Mouse (Mus musculus): ENCODE data around the gene Ddx43. TPM values are rescaled to one million over a fixed set of nuclear protein-coding genes. Genes with fewer than 3 reads are reported as not detected.

Ddx43 gene
- polyA plus RNA-seq, 1 experiment: 0.12 TPM

GRCm38 (mm10) chr9:78354665-78355578 lies 40.7 kb upstream of the Ddx43 start:
- 89% methylated on average over 11 of the region's 11 CpGs for WGBS
- no peaks in the 10 kb centered on the region for H3K4me1 ChIP-seq (ENCODE audit: control insufficient read depth, insufficient read depth, insufficient read length)
- TF ChIP-seq POLR2A (IDR thresholded peaks at IDR 0.05; ENCODE audit: low read depth, low read length): no peak
- TF ChIP-seq CTCF (IDR thresholded peaks at IDR 0.05; ENCODE audit: extremely low read depth, insufficient read depth, insufficient read length, insufficient replicate concordance): no peak
- no peak overlapping the region for H3K27ac ChIP-seq (ENCODE audit: insufficient read depth, low read length)
- H3K4me3 ChIP-seq (ENCODE audit: extremely low read depth, insufficient read depth, insufficient read length): no peak overlapping the region
- DNase-seq (ENCODE audit: low read depth in 1 of 2, low spot score in 2 of 2): no peak
- H3K36me3 ChIP-seq (ENCODE audit: control insufficient read depth, insufficient read depth, low read length): no peaks in the 10 kb centered on the region
- H3K27me3 ChIP-seq (ENCODE audit: control insufficient read depth, insufficient read depth, low read length): no peaks in the 10 kb centered on the region

- Histone ChIP-seq H3K27me3 (ENCODE audit: control insufficient read depth, insufficient read depth, low read length) (no peaks in the 10 kb centered on the region), H3K4me3 (ENCODE audit: extremely low read depth, insufficient read depth, insufficient read length) (no peak within 1 kb of the TSS), H3K27ac (ENCODE audit: insufficient read depth, low read length) (no peak within 1 kb of the TSS), H3K36me3 (ENCODE audit: control insufficient read depth, insufficient read depth, low read length) (no peaks in the 10 kb centered on the region), H3K4me1 (ENCODE audit: control insufficient read depth, insufficient read depth, insufficient read length) (no peaks in the 10 kb centered on the region)
- 89% methylated on average over 8 of the region's 8 CpGs for WGBS
- TF ChIP-seq POLR2A (IDR thresholded peaks at IDR 0.05; ENCODE audit: low read depth, low read length) (no peak), CTCF (IDR thresholded peaks at IDR 0.05; ENCODE audit: extremely low read depth, insufficient read depth, insufficient read length, insufficient replicate concordance) (no peak)
- no peak for DNase-seq (ENCODE audit: low read depth in 1 of 2, low spot score in 2 of 2)
Measured at GRCm38 (mm10) chr9:78355611-78356010, 40.0 kb upstream of the Ddx43 start, which contains the start of gene Gsta2. Gene Gsta2, minus strand, starts transcription at chr9:78355788.

- DNase-seq (ENCODE audit: low read depth in 1 of 2, low spot score in 2 of 2): peak; percentile 22 to 53
- H3K36me3 ChIP-seq (ENCODE audit: control insufficient read depth, insufficient read depth, low read length): no peaks in the 10 kb centered on the region
- H3K4me1 ChIP-seq (ENCODE audit: control insufficient read depth, insufficient read depth, insufficient read length): no peaks in the 10 kb centered on the region
- TF ChIP-seq CTCF (IDR thresholded peaks at IDR 0.05; ENCODE audit: extremely low read depth, insufficient read depth, insufficient read length, insufficient replicate concordance) (peak; percentile 71; the same call in 1 of the 2 replicates), POLR2A (IDR thresholded peaks at IDR 0.05; ENCODE audit: low read depth, low read length) (no peak)
- 18% methylated on average over 9 of the region's 9 CpGs for WGBS
- no peak overlapping the region for H3K27ac ChIP-seq (ENCODE audit: insufficient read depth, low read length)
- H3K4me3 ChIP-seq (ENCODE audit: extremely low read depth, insufficient read depth, insufficient read length): no peak overlapping the region
- no peaks in the 10 kb centered on the region for H3K27me3 ChIP-seq (ENCODE audit: control insufficient read depth, insufficient read depth, low read length)
Measured at GRCm38 (mm10) chr9:78358053-78358452, 37.5 kb upstream of the Ddx43 start.

GRCm38 (mm10) chr9:78359750-78360483 lies 35.7 kb upstream of the Ddx43 start:
- Histone ChIP-seq H3K4me3 (ENCODE audit: extremely low read depth, insufficient read depth, insufficient read length) (no peak overlapping the region), H3K36me3 (ENCODE audit: control insufficient read depth, insufficient read depth, low read length) (no peaks in the 10 kb centered on the region), H3K27ac (ENCODE audit: insufficient read depth, low read length) (no peak overlapping the region), H3K4me1 (ENCODE audit: control insufficient read depth, insufficient read depth, insufficient read length) (no peaks in the 10 kb centered on the region), H3K27me3 (ENCODE audit: control insufficient read depth, insufficient read depth, low read length) (no peaks in the 10 kb centered on the region)
- DNase-seq (ENCODE audit: low read depth in 1 of 2, low spot score in 2 of 2): no peak
- TF ChIP-seq POLR2A (IDR thresholded peaks at IDR 0.05; ENCODE audit: low read depth, low read length): no peak
- TF ChIP-seq CTCF (IDR thresholded peaks at IDR 0.05; ENCODE audit: extremely low read depth, insufficient read depth, insufficient read length, insufficient replicate concordance): no peak
- WGBS: 84% methylated on average over 6 of the region's 6 CpGs

GRCm38 (mm10) chr9:78360484-78360872 lies 35.1 kb upstream of the Ddx43 start:
- no peak overlapping the region for H3K4me3 ChIP-seq (ENCODE audit: extremely low read depth, insufficient read depth, insufficient read length)
- no peaks in the 10 kb centered on the region for H3K27me3 ChIP-seq (ENCODE audit: control insufficient read depth, insufficient read depth, low read length)
- H3K27ac ChIP-seq (ENCODE audit: insufficient read depth, low read length): no peak overlapping the region
- H3K4me1 ChIP-seq (ENCODE audit: control insufficient read depth, insufficient read depth, insufficient read length): no peaks in the 10 kb centered on the region
- 67% methylated on average over 2 of the region's 2 CpGs for WGBS
- no peaks in the 10 kb centered on the region for H3K36me3 ChIP-seq (ENCODE audit: control insufficient read depth, insufficient read depth, low read length)
- no peak for DNase-seq (ENCODE audit: low read depth in 1 of 2, low spot score in 2 of 2)
- no peak for TF ChIP-seq POLR2A (IDR thresholded peaks at IDR 0.05; ENCODE audit: low read depth, low read length)
- no peak for TF ChIP-seq CTCF (IDR thresholded peaks at IDR 0.05; ENCODE audit: extremely low read depth, insufficient read depth, insufficient read length, insufficient replicate concordance)

- no peak overlapping the region for H3K27ac ChIP-seq (ENCODE audit: insufficient read depth, low read length)
- H3K27me3 ChIP-seq (ENCODE audit: control insufficient read depth, insufficient read depth, low read length): no peaks in the 10 kb centered on the region
- TF ChIP-seq CTCF (IDR thresholded peaks at IDR 0.05; ENCODE audit: extremely low read depth, insufficient read depth, insufficient read length, insufficient replicate concordance): no peak
- TF ChIP-seq POLR2A (IDR thresholded peaks at IDR 0.05; ENCODE audit: low read depth, low read length): no peak
- DNase-seq (ENCODE audit: low read depth in 1 of 2, low spot score in 2 of 2): no peak
- H3K4me3 ChIP-seq (ENCODE audit: extremely low read depth, insufficient read depth, insufficient read length): no peak overlapping the region
- H3K36me3 ChIP-seq (ENCODE audit: control insufficient read depth, insufficient read depth, low read length): no peaks in the 10 kb centered on the region
- 11% methylated on average over 6 of the region's 6 CpGs for whole genome bisulfite sequencing
- no peaks in the 10 kb centered on the region for H3K4me1 ChIP-seq (ENCODE audit: control insufficient read depth, insufficient read depth, insufficient read length)
Measured at GRCm38 (mm10) chr9:78363374-78363773, 32.2 kb upstream of the Ddx43 start.
